Mouse (Mus musculus): Measurements from ENCODE around the gene Npepl1. TPM values are rescaled to one million over a fixed set of nuclear protein-coding genes. Genes with fewer than 3 reads are reported as not detected.
A peak's percentile ranks its signal among the peaks of the same experiment; 100 is the strongest.

The Npepl1 gene
- total RNA-seq, 2 experiments from 2014 or later, result 12.2 to 14.1 TPM

DNA sequence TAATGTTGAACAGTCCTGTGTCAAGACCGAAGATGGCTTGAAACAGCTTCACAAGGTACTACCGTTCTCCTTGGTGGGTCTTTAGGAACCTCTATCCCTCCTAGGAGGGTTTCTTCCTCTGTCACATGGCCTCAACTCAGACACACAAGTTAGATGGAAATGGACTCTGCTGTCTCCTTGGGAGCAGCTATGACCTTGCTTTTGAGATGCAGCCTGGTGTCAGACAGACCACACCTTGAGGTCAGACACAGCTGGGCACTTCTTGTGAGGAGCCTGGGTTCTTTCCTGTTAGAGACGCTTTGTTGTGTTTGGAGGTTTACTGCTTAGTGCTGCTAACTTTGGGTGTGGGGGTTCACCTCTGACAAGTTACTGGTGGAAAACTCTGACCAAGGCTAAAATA is 15.1 kb upstream of the Npepl1 start:
- no peak for DNase-seq (ENCODE audit: low spot score in 2 of 2)

DNA sequence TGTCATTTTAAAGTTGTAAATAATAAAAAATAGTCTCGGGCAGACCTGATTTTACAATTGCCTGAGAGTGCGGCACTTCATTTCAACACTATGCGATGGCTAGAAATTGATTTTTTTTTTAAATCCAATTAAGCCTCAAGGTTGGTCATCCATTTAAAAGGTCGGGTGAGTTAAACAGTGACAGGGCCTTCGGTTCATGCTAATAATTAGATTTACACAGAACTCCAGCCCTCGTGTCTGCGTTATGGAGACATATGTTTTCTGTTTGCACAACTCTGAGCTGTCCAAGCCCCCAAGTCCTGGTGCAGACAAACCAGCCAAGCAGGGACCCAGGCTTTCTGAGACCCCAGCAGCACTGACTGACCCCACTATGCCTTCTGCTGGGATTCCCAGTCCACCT is 7.8 kb upstream of the Npepl1 start:
- DNase-seq (ENCODE audit: low spot score in 2 of 2), result no peak
- intact Hi-C loops (cut with DNase I), result no loop called here

More for the DNA sequence above, 15.1 kb upstream of the Npepl1 start:
- intact Hi-C loops (cut with DNase I), result no loop called here

DNA sequence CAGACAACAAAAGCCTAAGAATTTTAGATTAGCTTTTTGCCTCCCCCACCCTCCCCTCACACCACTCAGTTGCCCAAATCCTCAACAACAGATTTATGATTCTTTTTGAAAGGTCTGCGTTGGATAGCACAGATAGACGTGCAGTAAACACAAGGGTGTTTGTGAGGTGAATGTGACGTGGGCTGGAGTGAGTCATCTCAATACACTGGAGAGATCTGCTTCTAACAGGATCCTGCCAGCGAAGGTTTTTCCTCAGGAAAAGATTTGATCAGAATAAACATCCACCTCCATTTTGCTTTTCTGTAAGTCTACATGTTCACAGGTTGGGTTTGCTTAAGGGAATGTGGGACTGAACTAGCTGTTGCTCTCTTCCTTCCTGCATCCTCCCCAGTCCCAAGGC is 6.6 kb upstream of the Npepl1 start:
- no peak for DNase-seq (ENCODE audit: low spot score in 2 of 2)
- intact Hi-C loops (cut with DNase I), result no loop called here

DNA sequence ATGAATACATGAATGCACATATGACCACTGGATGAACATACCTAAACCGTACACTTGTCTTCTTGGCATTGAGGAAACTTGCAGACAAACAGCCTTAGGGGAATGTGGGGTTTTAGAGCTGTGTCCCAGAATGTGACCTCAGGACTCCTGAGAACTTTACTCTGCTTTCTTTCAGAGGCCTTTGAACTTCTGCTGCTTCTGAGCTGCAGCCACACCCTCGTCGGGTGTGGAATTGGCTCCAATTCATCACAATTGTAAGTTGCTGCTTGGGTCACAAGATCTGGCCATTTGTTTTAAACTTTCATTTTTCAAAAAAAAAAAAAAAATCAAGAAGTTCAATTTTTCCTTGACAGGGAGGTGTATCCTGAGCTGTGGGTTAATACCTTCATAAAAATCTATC is 2.8 kb upstream of the Npepl1 start:
- DNase-seq (ENCODE audit: low spot score in 2 of 2), result no peak
- intact Hi-C loops (cut with DNase I), result no loop called here

DNA sequence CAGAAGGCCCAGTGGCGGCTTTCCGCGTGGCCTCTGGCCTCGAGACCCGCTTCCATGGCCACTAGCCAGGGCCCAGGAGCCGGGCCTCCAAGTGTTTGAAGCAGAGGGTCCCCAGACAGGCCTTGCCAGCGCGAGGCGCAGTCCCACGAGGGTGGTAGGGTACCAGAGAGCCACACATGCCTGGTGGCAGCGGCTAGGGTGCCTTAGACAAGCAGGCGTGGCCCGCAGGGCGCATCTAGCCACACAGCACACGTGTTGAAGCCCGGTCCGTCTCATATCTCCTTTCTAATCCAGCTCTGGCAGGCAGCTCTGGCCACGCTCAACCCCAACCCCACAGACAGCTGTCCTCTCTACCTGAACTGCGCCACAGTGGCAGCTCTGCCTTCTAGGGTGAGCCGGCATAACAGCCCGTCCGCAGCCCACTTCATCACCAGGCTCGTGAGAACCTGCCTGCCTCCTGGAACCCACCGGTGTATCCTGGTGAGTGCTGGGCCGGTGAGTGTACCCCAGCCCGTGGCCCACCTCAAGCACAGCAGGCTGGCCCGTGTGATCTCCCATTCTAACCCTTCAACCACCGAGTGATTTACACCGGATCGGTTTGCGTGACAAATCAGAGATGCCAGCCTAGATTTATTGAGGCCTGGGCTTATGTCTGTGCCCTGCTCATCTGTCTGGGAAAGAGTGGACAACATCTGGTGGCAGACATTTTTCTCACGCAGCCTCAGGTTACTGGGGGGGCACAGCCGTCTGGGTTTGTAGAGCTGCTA is 817 bp downstream of the Npepl1 start:
- intact Hi-C loops (cut with DNase I), result loop anchor here (10.0 kb wide), 1 partner anchor 526 kb away; no protein-coding TSS in a partner anchor
- no peak for DNase-seq (ENCODE audit: low spot score in 2 of 2)

DNA sequence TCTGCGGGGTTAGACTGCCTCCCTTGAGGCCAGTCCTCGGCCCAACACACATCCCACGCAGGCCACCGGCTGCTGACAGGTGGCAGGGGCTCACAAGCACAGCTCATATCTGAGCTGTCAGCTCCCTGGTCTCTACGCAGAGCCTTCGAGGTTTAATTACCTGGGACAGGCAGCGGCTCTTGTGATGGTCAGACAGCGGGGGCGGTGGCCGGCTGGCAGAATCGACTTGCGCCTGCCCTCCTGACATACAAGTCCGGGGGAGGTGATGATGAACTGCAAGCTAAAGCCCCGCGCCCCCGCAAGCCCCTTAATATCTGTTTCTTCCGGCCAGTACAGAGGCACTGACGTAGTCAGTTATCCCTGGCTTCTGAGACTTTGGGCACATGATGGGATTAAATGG is 2.8 kb downstream of the Npepl1 start:
- intact Hi-C loops (cut with DNase I), result loop anchor here (10.0 kb wide), 1 partner anchor 528 kb away; no protein-coding TSS in a partner anchor
- DNase-seq (ENCODE audit: low spot score in 2 of 2), result no peak

DNA sequence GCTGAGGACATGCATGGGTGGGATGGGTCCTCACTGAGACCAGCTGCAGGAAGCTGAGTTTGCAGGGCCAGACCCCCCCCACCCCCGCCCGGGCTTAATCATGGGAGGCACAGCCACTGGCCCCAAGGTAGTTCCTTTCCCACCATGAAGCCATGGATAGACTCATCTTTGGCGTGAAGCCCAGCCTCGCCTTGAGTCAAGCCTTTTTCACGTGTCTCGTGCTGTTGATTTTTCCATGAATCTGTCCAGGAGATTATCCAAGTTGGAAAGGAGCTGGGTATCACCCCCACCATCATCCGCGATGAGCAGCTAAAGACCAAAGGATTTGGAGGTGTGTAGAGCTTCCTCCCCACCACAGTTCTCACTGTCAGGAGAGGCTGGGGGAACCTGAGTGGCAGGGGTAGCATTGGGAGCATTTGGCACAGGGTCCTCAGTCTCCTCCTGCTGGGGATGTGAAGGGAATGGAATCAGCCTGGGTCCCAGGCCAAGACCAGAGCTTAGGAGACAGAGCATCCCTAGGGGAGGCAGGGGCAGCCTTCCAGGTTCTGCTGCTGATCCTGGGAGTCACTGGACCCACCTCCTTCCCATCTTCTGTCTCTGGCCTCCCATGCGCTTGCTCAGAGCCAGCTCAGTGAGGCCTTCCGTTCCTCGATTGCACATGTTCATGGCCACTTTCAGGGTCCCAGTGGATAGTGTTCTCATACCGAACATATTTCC is 4.2 kb downstream of the Npepl1 start:
- intact Hi-C loops (cut with DNase I), result loop anchor here (10.0 kb wide), 1 partner anchor 530 kb away; no protein-coding TSS in a partner anchor
- peak in 1 of 2 experiments; percentile 15 for DNase-seq (ENCODE audit: low spot score in 2 of 2)

DNA sequence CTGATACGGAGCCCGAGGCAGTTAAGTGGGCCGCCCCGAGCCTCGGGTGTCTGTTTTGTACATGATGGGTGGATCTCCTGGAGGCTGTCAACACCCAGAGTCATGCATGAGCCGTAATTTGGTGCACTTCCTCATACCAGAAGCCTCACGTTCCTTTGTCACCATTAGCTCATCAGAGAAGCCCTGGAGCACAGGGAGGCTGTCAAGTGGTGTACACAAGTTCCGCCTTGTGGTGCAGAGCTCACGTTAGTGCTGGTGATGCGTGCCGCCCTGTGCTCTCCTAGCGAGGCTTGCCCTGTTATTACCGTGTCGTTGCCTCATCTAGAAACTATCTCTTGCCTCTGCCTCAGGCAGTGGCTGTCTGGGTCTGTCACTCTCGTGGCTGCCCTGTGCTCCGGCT is 6.8 kb downstream of the Npepl1 start:
- intact Hi-C loops (cut with DNase I), result loop anchor here (10.0 kb wide), 1 partner anchor 532 kb away; no protein-coding TSS in a partner anchor
- no peak for DNase-seq (ENCODE audit: low spot score in 2 of 2)

DNA sequence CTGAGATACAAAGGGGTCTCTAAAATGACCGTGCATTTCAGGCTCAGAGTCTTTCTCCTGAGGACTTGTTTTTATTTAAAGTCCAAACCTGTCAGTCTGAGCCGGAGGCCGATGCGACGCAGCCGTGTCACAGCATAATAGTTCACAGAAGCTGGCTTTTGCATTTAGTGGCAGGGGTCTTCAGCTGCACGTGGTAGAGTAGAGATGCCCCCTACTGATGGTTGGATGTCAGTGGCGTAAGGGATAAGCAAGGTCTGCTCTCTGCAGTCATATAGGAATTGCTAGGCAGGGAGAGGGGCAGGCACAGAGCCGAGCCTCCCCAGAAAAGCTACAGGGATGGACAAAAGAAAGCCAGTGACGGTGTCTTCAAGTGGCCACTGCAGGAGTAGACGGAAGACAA is 8.0 kb downstream of the Npepl1 start:
- DNase-seq (ENCODE audit: low spot score in 2 of 2), result no peak
- intact Hi-C loops (cut with DNase I), result loop anchor here (10.0 kb wide), 1 partner anchor 533 kb away; no protein-coding TSS in a partner anchor

DNA sequence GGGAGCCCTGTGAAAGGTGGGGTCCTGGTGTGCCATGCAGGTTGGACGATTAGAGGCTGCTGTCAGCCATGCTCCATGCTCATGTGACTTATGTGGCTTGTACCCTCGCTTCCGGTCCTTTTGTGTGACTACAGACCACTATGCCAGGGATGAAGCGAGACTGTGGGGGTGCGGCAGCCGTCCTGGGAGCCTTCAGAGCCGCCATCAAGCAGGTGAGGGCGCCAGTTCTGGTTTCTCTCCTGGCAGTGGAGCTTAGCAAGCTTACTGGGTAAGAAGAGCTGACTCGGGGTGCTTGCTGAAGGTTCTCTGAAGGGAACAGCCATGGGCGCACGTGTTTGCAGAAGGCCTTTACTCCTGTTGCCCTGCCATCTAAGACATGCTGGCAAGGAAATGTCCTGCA is 9.1 kb downstream of the Npepl1 start:
- intact Hi-C loops (cut with DNase I), result loop anchor here (10.0 kb wide), 1 partner anchor 534 kb away; no protein-coding TSS in a partner anchor

DNA sequence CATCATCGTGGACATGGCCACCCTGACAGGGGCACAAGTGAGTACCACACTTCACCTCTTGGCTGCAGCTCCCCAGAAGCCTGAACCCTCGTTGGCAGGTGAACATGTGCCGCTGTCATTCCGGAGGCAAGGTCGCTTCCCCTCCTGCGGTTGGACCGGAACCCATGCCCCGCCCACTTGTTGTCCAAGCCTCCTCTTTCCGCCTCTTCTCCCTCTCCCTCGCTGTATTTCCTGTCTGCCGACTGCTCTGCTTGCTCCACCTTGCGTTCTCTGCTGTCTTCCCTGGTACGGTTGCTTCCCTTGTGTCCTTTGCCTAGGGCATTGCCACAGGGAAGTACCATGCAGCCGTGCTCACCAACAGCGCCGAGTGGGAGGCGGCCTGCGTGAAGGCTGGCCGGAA is 10.5 kb downstream of the Npepl1 start:
- intact Hi-C loops (cut with DNase I), result no loop called here
- no peak for DNase-seq (ENCODE audit: low spot score in 2 of 2)

More for the DNA sequence above, 9.1 kb downstream of the Npepl1 start:
- no peak for DNase-seq (ENCODE audit: low spot score in 2 of 2)

DNA sequence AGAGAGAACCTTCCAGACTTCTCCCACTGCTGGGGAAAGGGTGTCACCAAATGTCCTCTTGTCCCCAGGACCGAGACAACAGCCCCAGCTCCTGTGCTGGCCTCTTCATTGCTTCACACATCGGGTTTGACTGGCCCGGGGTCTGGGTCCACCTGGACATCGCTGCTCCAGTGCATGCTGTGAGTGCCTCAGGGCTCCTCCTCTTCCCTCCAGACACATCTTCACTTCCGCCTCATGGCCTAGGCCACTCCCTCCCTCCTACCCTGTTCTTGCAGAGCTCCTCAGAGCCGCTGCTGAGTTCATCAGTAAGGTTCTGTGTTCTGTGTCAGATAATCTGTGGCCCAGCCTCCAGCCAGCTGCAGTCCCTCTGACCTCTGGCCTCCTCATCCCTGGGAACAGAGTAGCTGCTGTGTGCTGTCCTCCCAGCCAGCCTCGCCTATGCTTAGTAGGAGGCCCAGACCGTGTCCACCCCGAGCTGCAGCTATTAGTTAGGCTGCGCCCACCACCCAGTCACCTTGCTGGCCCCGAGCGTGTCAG is 11.3 kb downstream of the Npepl1 start:
- intact Hi-C loops (cut with DNase I), result no loop called here
- DNase-seq (ENCODE audit: low spot score in 2 of 2), result no peak

DNA sequence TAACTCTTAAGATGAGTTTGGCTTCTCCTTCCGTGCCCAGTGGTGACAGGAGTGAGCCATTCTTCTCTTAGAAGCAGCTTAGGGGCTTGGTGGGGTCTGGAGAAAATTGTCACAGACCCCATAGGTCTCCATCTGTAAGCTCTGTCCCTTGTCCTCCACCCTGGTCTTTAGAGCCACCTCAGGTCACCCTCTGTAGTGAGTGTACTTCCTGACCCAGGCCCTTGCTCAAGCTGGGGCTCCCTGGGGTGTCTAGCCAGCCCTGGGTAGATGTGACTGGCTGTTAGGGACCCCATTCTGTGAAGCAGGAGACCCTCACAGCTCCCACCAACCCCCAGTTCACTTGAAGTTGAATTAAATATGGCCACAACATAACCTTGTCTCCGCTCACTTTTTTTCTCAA is 12.2 kb downstream of the Npepl1 start:
- no peak for DNase-seq (ENCODE audit: low spot score in 2 of 2)
- intact Hi-C loops (cut with DNase I), result no loop called here

DNA sequence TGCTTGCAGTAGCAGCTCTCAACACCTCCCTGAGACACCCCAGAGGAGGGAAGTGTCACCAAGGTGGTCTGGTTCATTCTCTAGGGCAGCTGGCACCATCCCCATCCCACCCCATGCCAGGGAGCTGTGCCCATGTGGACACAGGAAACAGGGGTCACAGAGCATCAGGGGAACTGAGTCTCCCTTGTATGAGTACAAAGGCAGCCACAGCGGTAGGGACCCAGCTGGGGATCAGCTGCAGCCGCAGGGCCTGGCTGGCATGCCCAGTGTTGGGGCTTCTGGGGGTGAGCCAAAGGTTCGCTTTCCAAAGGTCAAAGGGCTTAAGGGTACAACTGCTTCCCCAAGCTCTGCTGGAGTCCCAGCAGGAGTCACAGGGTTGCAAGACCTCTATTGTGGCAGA is 13.6 kb downstream of the Npepl1 start:
- DNase-seq (ENCODE audit: low spot score in 2 of 2), result no peak
- intact Hi-C loops (cut with DNase I), result no loop called here

DNA sequence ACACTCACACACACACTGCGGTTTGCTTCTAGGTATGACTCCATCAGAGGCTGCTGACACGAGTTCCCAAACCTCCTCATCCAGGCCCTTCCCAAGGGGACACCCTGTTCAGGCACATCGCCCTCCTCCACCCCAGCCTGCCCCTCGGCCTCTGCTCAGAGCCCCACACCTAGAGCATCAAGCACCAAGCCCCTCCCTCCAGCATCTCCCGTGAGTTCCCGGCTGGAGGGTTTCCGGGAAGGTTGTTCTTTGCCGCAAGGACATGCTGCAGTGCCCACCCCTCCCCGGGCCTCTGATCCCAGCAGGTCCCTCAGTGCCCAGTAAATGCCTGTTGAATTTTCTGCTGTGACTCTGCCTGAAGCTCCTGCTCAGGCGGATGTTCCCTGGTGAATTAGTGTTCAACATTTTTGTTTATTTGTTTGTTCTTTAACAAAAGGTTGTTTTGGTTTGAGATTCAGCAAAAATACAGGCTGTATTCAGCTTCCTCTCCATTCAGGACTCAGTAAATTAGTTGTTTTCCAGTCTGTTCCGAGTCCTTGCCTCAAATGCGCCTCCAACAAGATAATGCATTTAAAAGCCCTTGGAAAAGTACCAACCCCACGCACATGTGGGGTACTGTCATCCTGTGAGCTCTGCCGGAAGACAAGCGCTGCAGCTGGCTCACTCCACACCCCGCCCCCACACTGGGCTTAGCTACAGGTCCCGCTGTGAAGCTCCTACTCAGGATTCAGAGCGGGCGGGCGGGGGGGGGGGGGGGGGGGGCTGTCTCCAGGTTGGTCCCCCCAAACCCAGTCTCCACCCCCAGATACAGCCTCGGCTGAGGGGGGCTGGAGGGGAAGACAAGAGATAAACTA is 16.6 kb downstream of the Npepl1 start:
- intact Hi-C loops (cut with DNase I), result no loop called here
- peak; percentile 82 to 96 for DNase-seq (ENCODE audit: low spot score in 2 of 2)

DNA sequence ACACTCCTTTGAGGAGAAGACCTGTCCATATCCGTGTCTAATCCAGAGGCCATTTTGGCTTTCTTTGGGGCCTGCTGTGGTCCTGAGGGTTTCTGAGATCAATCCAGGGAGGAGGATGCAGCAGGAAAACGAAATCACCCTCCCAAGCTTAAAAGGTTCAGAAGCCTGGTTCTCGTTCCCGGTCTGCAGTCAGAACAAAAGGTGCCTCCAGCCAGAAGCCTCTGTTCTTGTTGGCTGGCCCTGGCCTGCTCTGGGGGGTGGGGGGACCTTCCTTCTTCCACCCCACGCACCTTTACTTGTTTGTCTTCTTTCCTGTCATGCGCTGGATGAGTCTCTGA is 17.2 kb downstream of the Npepl1 start:
- intact Hi-C loops (cut with DNase I), result no loop called here
- DNase-seq (ENCODE audit: low spot score in 2 of 2), result no peak

DNA sequence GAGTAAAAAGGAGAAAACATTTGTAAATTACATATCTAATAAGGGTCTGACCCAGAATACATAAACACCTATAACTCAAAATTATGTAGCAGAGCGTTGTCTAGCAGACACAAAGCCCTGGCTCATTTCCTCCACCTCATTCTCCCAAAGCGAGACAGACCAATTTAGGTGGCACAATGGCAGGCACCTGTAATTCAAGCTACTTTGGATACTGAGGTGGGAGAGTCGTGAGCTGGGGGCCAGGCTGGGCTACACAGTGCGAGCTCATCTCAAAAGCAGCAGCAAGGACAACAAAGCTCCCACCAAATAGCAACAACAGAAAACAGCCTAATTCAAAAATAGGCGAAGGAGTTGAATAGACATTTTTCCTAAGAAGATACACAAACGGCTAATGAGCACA is 18.8 kb downstream of the Npepl1 start:
- intact Hi-C loops (cut with DNase I), result no loop called here
- DNase-seq (ENCODE audit: low spot score in 2 of 2), result no peak

DNA sequence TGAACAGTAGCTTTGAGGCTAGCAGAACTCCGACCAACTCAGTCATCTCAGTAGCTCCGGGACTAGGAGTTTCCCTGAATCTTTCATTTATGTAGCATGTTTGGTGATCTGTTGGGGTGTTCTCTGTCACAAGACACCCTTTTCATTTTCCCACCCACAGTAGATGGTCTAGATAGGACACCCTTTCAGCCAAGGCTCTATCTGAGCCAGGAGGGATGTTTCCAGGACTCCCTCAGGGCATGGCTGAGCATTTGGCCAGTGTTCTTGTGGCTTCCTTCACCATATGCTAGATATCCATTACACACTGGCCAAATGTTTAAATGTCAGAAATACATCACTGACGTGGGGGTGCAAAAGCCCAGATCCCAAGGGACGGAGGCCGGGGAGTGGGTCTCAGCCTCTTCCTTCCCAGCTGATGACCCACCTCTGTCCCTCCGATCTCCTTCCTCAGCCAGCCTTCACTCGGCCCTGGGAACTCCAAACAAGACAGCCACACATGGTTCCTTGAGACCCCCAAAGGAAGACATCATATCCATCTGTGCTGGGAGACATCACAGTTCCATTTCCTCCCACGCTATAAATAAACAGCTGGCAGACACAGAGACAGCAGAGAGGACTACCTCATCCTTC is 20.4 kb downstream of the Npepl1 start:
- intact Hi-C loops (cut with DNase I), result no loop called here

DNA sequence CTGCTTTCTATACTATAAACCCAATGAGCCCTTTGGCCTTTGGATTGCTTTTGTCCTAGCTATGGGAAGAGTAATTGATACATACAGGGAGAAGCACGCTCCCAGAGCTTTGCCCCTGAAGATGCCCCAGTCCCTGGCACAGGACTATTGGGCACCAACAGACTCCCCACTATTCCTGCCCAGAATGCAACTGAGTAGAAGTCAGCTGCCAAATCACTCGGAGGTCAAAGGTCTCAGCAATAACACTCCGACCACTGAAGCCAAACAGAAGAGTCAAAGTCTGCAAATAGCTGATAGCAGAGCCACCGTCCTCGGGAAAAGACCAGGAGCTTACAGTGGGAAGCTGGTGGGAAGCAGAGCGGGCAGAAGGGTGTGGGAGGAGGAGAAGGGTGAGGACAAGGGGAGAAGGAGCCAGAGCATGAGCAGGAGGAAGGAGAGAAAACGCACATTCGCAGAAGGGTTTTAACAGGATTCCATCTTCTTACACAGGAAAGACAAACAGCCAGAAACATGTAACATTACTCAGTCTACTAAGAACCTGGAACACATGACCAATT is 22.3 kb downstream of the Npepl1 start:
- no peak for DNase-seq (ENCODE audit: low spot score in 2 of 2)
- intact Hi-C loops (cut with DNase I), result no loop called here

More for the DNA sequence above, 20.4 kb downstream of the Npepl1 start:
- DNase-seq (ENCODE audit: low spot score in 2 of 2), result no peak
